Mouse (Mus musculus) kidney, adult 2 months (tissue): ENCODE results near the gene Kank4.

Source experiments
- CTCF ChIP-seq: fragments of 200-500 bp; conservative IDR thresholded peaks from 2 replicates; pipeline ENCODE4 v1.5.1; 2011; ENCODE audit warnings: low read depth, mild to moderate bottlenecking, control low read depth, low read length, moderate library complexity, mixed read lengths; ENCODE audit not compliant: insufficient read depth, insufficient read length
- POLR2A ChIP-seq: fragments of 200-500 bp; IDR thresholded peaks from one replicate; pipeline ENCODE4 v1.6.1; 2011; ENCODE audit warnings: low read depth, low read length, control low read depth

DNA sequence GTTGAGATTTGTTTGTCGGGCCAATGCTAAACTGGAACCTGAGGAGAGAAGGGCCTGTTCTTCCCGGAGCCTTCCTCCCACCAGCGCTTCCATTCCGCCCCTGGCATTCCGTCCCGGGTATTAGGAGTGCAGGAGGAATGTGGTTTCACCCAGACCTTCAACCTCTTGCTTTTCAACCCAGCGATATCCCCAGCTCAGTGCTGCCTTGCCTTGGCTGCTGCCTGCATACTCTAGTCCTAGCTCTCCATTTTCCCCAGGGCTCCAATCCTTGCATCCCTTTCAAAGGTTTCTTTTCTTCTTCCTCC is 73.5 kb downstream of the Kank4 start:
- TF ChIP-seq CTCF (no peak), POLR2A (no peak)
